Mouse (Mus musculus) stomach, embryonic 14.5 days (tissue): ENCODE measurements around the gene Kbtbd3. TPM values are rescaled to one million over a fixed set of nuclear protein-coding genes. Genes with fewer than 3 reads are reported as not detected.

Experiments used
- ATAC-seq: fragments of 200-750 bp; cut with Nextera tagmentation; 2 replicates; pipeline ENCODE4 v1.8.0; 2017; ENCODE audit warnings: low read depth, moderate TSS enrichment; ENCODE audit not compliant: insufficient number of reproducible peaks, insufficient read depth, low FRiP score
- H3K27ac ChIP-seq: fragments of 300-500 bp; sonication (generic); 2 replicates; pipeline ENCODE4 v1.5.1; 2014; ENCODE audit warnings: mild to moderate bottlenecking, low read length, moderate library complexity, mixed read lengths
- H3K27me3 ChIP-seq: fragments of 300-500 bp; sonication (generic); 2 replicates; pipeline ENCODE4 v1.6.1; 2014; ENCODE audit warnings: low read length, control low read depth, mixed read lengths; ENCODE audit not compliant: control insufficient read depth, insufficient read depth
- H3K36me3 ChIP-seq: fragments of 300-500 bp; sonication (generic); 2 replicates; pipeline ENCODE4 v1.6.1; 2014; ENCODE audit warnings: mild to moderate bottlenecking, control low read depth, low read length, moderate library complexity, mixed read lengths; ENCODE audit not compliant: control insufficient read depth, insufficient read depth
- H3K4me1 ChIP-seq: fragments of 300-500 bp; sonication (generic); 2 replicates; pipeline ENCODE4 v1.6.1; 2014; ENCODE audit warnings: low read length, control low read depth, mixed read lengths; ENCODE audit not compliant: control insufficient read depth, insufficient read depth
- H3K4me2 ChIP-seq: fragments of 300-500 bp; sonication (generic); replicated peaks from 2 replicates; pipeline ENCODE4 v1.6.1; 2014; ENCODE audit warnings: low read depth, low read length, control low read depth
- H3K4me3 ChIP-seq: fragments of 300-500 bp; sonication (generic); 2 replicates; pipeline ENCODE4 v1.5.1; 2014; ENCODE audit warnings: low read depth, low read length, control low read depth
- H3K9ac ChIP-seq: fragments of 300-500 bp; sonication (generic); replicated peaks from 2 replicates; pipeline ENCODE4 v1.6.1; 2014; ENCODE audit warnings: low read depth, mild to moderate bottlenecking, control low read depth, low read length, moderate library complexity, mixed read lengths
- H3K9me3 ChIP-seq: fragments of 300-500 bp; sonication (generic); 2 replicates; pipeline ENCODE4 v1.6.1; 2016; ENCODE audit warnings: low read depth, low read length, control low read depth; ENCODE audit not compliant: control insufficient read depth
- WGBS: fragments of 180-500 bp; shearing (Covaris S2); extraction: QIAGEN DNeasy Blood & Tissue Kit; methylation state at CpG from one replicate; pipeline ENCODE4 v1.1.7; 2014; 5-methylcytosine and 5-hydroxymethylcytosine counted together
- polyA plus RNA-seq: library from polyadenylated mRNA; unstranded; fragments of >200 nt; fragmentation: Nextera tagmentation; extraction: Ambion mirVana; gene quantifications from 2 replicates; pipeline ENCODE4 v1.2.1, GENCODE M21; 2014

Gene Kbtbd3
- 8.0 TPM in 2 replicates for polyA plus RNA-seq

DNA sequence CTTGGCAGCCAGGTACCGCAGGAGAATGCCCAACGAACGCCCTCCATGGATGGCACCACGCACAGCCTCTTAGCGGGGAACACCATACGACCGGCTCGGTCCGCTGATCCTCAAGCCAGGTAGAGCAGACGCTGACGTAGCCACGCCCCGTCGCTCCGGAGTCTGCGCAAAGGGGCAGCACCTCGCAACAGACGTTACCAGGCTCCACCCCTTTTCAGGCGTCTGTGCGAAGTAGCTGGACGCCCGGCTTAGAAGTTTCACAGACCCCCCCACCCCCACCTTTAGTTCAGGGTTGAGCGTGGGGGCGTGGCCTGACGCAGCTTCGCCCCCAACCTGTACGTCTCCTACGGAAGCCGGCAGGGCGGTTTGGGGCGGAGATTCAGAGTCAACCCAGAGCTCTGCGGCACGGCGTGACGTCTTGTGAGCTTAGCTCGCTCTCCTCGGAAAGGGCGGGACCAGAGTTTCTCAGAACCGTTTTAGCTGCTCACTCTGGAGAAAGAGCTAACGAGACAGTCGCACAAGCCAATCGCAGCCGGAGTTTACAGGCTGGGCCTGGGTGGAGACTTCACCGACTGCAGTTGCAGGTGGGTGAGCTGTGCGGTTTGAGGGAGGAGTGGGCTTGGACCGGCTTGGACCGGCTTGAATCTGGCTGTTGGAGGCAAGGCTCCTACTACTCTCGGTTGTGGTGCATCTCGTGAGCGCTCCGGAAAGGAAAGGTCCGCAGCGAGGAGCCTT is at the start of gene Kbtbd3, which contains the start of gene Aasdhppt:
Gene Kbtbd3 (plus strand): TSS at position 483 of the 735 bp plus-strand sequence.
Gene Aasdhppt (minus strand): TSS at position 121 of the 735 bp plus-strand sequence.
- peak; percentile 98 for ATAC-seq
- WGBS, result under 1% methylated on average over 53 of the region's 53 CpGs

DNA sequence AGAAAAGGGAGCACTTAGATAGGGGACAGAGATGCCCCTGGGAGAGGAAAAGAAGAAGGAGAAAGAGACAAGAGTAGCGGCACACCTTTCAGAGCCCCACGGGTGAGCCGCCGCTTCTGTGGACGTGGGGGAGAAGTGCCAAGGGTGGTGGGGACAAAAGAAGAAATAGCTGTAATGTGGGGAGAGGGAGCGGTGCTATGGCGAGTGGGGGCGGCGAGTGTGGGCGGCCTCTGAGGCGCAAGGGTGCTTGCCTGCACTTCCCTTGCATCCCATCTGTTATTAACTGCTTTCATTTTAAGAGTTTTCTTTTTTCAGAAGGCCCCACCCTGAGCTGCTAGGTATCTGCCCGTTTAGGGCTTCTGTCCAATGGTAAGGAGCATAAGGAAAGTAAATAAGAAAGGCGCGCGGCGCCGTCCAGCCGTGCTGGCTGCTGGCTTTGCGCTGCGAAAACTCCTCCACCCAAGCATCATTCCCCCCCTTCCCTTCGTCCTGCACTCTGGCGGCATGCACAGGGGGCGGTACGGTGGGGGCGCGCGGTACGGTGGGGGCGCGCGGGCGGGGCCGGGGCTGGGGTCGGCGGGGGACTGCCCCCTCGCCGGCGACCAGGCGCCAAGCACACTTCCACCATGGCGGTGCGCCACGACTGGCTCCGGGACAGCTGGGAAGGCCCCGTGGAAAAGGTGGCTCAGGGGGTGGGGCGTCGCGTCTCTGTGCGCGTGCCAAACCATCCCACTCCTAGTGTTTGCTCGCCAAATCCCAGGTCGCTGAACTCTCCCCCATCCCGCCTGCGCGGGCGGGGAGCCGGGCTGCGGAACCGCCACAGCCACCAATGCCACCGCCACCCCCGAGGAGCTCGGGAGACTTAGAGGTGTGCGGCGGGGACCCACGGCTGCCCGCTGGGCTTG is 49.5 kb upstream of the Kbtbd3 start:
- peaks cover 9% of the 10 kb centered on the region for H3K9me3 ChIP-seq
- H3K9ac ChIP-seq, result no peak overlapping the region
- WGBS, result 50% methylated on average over 65 of the region's 65 CpGs
- no peaks in the 10 kb centered on the region for H3K4me1 ChIP-seq
- H3K27me3 ChIP-seq, result no peaks in the 10 kb centered on the region
- no peak overlapping the region for H3K4me2 ChIP-seq
- H3K27ac ChIP-seq, result no peak overlapping the region
- no peaks in the 10 kb centered on the region for H3K36me3 ChIP-seq
- ATAC-seq, result peak; percentile 23; the same call in 1 of the 2 replicates
- H3K4me3 ChIP-seq, result peak overlapping the region; percentile 7; the same call in 1 of the 2 replicates

More for the DNA sequence above, at the start of gene Kbtbd3, which contains the start of gene Aasdhppt:
- Histone ChIP-seq H3K4me2 (peak within 1 kb of the TSS; percentile 70), H3K9ac (peak within 1 kb of the TSS; percentile 81), H3K27me3 (no peaks in the 10 kb centered on the region), H3K27ac (peak within 1 kb of the TSS; percentile 92), H3K4me3 (peak within 1 kb of the TSS; percentile 76), H3K9me3 (no peaks in the 10 kb centered on the region), H3K4me1 (peaks cover 13% of the 10 kb centered on the region; the same call in 1 of the 2 replicates), H3K36me3 (no peaks in the 10 kb centered on the region)

DNA sequence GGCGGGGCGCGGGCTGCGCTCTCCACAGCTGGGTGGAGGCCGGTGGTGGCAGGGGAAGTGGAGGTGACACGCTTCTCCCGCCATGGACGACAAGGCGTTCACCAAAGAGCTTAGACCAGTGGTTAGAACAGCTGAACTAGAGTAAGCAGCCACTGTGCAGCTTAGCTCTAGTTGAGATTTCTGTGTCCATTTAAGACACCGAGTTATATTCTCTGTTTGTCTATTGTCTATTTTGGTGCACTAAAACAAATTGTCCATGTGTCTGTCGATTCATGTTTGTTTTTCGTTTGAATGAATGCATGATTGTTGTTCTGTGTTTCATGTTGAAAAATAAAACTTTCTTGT is 48.9 kb upstream of the Kbtbd3 start:
- peak overlapping the region; percentile 7; the same call in 1 of the 2 replicates for H3K4me3 ChIP-seq
- no peaks in the 10 kb centered on the region for H3K36me3 ChIP-seq
- WGBS, result 59% methylated on average over 12 of the region's 12 CpGs
- no peaks in the 10 kb centered on the region for H3K4me1 ChIP-seq
- peaks cover 9% of the 10 kb centered on the region for H3K9me3 ChIP-seq
- no peak overlapping the region for H3K4me2 ChIP-seq
- H3K27ac ChIP-seq, result no peak overlapping the region
- H3K27me3 ChIP-seq, result no peaks in the 10 kb centered on the region
- H3K9ac ChIP-seq, result no peak overlapping the region
- no peak for ATAC-seq

DNA sequence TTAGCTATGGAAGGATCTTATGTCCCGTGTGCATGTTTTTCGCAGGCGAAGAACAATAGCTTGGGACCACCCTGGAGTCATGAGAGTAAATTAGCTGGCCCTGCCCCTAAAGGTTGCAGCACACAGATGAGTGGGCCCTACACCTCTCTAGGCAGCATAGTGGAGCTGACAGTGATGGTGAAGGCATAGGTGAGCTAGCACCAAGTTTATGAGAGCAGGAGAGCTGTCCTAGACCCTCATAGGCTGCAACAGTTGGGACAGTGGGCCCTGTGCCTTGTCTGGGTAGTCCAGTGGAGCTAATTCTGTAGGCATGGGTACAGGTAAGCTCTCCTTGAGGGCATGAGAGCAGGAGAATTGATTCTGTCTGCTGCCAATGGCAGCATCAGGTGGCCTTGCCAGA is 42.8 kb upstream of the Kbtbd3 start:
- no peaks in the 10 kb centered on the region for H3K4me1 ChIP-seq
- H3K4me2 ChIP-seq, result no peak overlapping the region
- H3K9ac ChIP-seq, result no peak overlapping the region
- ATAC-seq, result no peak
- WGBS, result 90% methylated on average over 3 of the region's 3 CpGs
- no peaks in the 10 kb centered on the region for H3K27me3 ChIP-seq
- no peaks in the 10 kb centered on the region for H3K36me3 ChIP-seq
- no peaks in the 10 kb centered on the region for H3K9me3 ChIP-seq
- H3K27ac ChIP-seq, result no peak overlapping the region
- no peak overlapping the region for H3K4me3 ChIP-seq

- ATAC-seq, result no peak
- 43% methylated on average over 3 of the region's 3 CpGs for WGBS
These were observed 25.8 kb upstream of the Kbtbd3 start for GRCm38 (mm10) chr9:4283850-4284249.

DNA sequence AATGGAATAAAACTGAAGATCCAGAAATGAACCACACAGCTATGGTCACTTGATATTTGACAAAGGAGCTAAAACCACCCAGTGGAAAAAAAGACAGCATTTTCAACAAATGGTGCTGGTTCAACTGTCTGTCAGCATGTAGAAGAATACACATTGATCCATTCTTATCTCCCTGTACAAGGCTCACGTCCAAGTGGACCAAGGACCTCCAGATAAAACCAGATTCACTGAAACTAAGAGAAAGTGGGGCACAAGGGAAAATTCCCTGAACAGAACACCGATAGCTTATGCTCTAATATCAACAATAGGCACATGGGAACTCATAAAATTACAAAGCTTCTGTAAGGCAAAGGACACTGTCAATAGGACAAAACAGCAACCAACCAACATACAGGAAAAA is 9.2 kb upstream of the Kbtbd3 start:
- Histone ChIP-seq H3K9me3 (no peaks in the 10 kb centered on the region), H3K4me1 (no peaks in the 10 kb centered on the region), H3K27me3 (no peaks in the 10 kb centered on the region), H3K9ac (no peak overlapping the region), H3K36me3 (peaks cover 14% of the 10 kb centered on the region), H3K4me2 (no peak overlapping the region), H3K4me3 (no peak overlapping the region), H3K27ac (no peak overlapping the region)
- no peak for ATAC-seq
- 89% methylated on average over 2 of the region's 2 CpGs for WGBS

More at GRCm38 (mm10) chr9:4283850-4284249, 25.8 kb upstream of the Kbtbd3 start:
- no peak overlapping the region for H3K4me3 ChIP-seq
- H3K9me3 ChIP-seq, result no peaks in the 10 kb centered on the region
- no peaks in the 10 kb centered on the region for H3K36me3 ChIP-seq
- H3K9ac ChIP-seq, result no peak overlapping the region
- H3K4me1 ChIP-seq, result no peaks in the 10 kb centered on the region
- no peaks in the 10 kb centered on the region for H3K27me3 ChIP-seq
- H3K27ac ChIP-seq, result no peak overlapping the region
- no peak overlapping the region for H3K4me2 ChIP-seq

- no peaks in the 10 kb centered on the region for H3K9me3 ChIP-seq
- no peak overlapping the region for H3K9ac ChIP-seq
- 62% methylated on average over 1 of the region's 1 CpGs for WGBS
- ATAC-seq, result no peak
- H3K4me3 ChIP-seq, result no peak overlapping the region
- no peak overlapping the region for H3K27ac ChIP-seq
- no peak overlapping the region for H3K4me2 ChIP-seq
- H3K36me3 ChIP-seq, result peaks cover 14% of the 10 kb centered on the region
- peaks cover 8% of the 10 kb centered on the region; the same call in 1 of the 2 replicates for H3K4me1 ChIP-seq
- H3K27me3 ChIP-seq, result no peaks in the 10 kb centered on the region
These were observed 4.8 kb upstream of the Kbtbd3 start for GRCm38 (mm10) chr9:4304867-4305266.

GRCm38 (mm10) chr9:4308628-4309350 is 844 bp upstream of the Kbtbd3 start:
- WGBS, result under 1% methylated on average over 36 of the region's 36 CpGs
- Histone ChIP-seq H3K4me3 (peak overlapping the region; percentile 76), H3K27ac (peak overlapping the region; percentile 64; the same call in 1 of the 2 replicates), H3K9me3 (no peaks in the 10 kb centered on the region), H3K27me3 (no peaks in the 10 kb centered on the region), H3K36me3 (no peaks in the 10 kb centered on the region), H3K4me1 (peaks cover 13% of the 10 kb centered on the region; the same call in 1 of the 2 replicates), H3K9ac (peak overlapping the region; percentile 66), H3K4me2 (peak overlapping the region; percentile 70)
- ATAC-seq, result no peak; the same call in 1 of the 2 replicates
